Mouse (Mus musculus) thymus, adult 2 months (tissue): ENCODE measurements around the gene Gp1bb.

Source experiments
- CTCF ChIP-seq: fragments of 200-500 bp; IDR thresholded peaks from 2 replicates; pipeline ENCODE4 v1.5.1; 2012; ENCODE audit warnings: mild to moderate bottlenecking, control low read depth, low read length, moderate library complexity, borderline replicate concordance; ENCODE audit not compliant: control insufficient read depth, poor library complexity, insufficient read depth; ENCODE audit errors: extremely low read depth
- POLR2A ChIP-seq: fragments of 200-500 bp; IDR thresholded peaks from 2 replicates; pipeline ENCODE4 v1.6.1; 2012; ENCODE audit warnings: mild to moderate bottlenecking, low read length, control low read depth, moderate library complexity; ENCODE audit not compliant: control insufficient read depth, poor library complexity, insufficient read depth; ENCODE audit errors: extremely low read depth

DNA sequence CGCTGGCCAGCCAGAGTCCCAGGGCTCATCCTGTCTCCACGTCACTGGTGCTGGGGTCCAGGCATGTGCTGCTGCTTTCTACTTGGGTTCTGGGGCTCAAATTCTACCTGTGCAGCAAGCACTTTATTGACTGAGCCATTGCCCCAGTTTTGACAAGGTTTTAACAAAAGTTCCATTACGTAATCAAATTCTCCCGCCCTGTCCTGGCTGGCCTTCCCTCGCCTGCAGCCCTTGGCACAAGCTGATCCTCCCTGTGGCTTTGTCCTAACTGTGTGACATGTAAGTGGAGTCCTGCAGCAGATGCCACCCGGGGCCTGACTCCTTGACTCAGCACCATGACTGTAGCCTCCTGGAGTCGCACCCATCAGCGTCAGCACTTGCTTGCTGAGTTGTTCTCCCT lies 48.0 kb downstream of the Gp1bb start:
- TF ChIP-seq CTCF, result no peak
- TF ChIP-seq POLR2A, result no peak
